Mouse (Mus musculus): ENCODE measurements at regions not wholly inside any gene's neighbourhood (a gene's known extent, or its start where the extent isn't known, plus 50 kb on each side); places are given as distances from the start of the nearest gene placed in this dataset.

DNA sequence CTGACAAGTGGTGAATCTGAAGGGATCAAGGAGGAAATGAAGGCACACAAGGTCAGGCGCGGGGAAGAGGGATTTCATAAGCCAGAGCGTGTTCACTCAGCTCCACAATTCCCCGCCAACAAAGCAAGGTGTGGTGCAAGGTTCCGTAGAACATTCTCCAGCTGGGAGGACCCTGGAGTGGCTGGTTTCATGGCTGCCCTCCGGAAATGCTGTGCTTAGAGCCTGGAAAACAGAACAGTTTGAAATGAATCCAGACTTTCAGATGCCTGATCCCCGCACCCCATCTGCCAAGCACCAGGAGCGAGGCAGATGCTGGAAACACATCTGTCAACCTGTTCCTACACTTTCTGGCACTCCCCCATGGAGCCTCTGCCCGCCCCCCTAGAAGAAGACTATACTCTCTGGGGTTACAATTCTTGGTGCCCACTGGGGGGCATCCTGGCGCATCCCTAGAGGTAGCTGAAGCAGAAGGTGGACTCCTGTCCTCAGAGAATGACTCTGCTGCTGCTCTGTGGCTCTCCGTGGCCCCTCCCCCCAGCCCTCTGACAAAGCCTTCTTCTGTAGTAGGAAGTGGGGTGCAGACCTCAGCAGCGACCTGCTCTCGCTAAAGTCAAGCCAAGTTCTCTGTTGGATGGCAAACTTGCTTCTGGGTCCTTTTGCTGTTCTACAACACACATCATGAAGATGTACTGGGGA lies 54.5 kb upstream of the Mafb start:
- WGBS: 18% methylated on average over 13 of the region's 13 CpGs
- ATAC-seq (ENCODE audit: insufficient number of reproducible peaks, low FRiP score, low TSS enrichment, low read depth) (no peak), DNase-seq (ENCODE audit: low spot score) (no peak)
- Histone ChIP-seq H3K36me3 (ENCODE audit: control insufficient read depth, insufficient read depth, low read length) (no peaks in the 10 kb centered on the region), H3K4me3 (ENCODE audit: low read depth, low read length) (no peak overlapping the region), H3K9ac (ENCODE audit: low read length) (no peak overlapping the region), H3K27ac (replicated peaks; ENCODE audit: low read depth, low read length) (no peak overlapping the region), H3K4me2 (ENCODE audit: low read depth, severe bottlenecking) (0 out of 2 replicates have a peak overlapping the region, but pooled peaks have one; percentile 20), H3K9me3 (ENCODE audit: control insufficient read depth, low read length) (no peaks in the 10 kb centered on the region), H3K27me3 (ENCODE audit: control insufficient read depth, insufficient read depth, low read length) (no peaks in the 10 kb centered on the region), H3K4me1 (ENCODE audit: control insufficient read depth, insufficient read depth, low read length) (peaks cover 4% of the 10 kb centered on the region; the same call in 1 of the 2 replicates)

DNA sequence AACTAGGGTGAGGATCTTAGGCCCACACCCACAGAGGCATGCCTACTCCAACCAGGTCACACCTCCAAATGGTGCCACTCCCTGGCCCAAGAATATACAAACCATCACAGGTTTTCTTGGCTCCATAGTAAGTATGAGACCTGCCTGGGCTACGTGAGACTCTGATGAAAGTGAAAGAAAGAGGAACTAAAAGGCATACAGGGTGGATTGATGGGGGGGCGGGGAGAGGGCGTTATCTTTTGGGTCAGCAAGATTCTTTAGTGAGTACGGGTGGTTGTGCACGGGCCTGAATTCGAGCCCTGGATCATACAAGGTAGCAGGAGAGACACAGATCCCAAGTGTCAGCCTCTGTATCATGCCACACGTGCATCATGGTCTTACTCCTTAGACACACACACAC lies 57.6 kb upstream of the Mafb start:
- Histone ChIP-seq H3K27me3 (ENCODE audit: control insufficient read depth, insufficient read depth, low read length) (no peaks in the 10 kb centered on the region), H3K4me1 (ENCODE audit: control insufficient read depth, insufficient read depth, low read length) (peaks cover 13% of the 10 kb centered on the region), H3K9me3 (ENCODE audit: control insufficient read depth, low read length) (no peaks in the 10 kb centered on the region), H3K27ac (replicated peaks; ENCODE audit: low read depth, low read length) (no peak overlapping the region), H3K4me2 (ENCODE audit: low read depth, severe bottlenecking) (no peak overlapping the region), H3K9ac (ENCODE audit: low read length) (no peak overlapping the region), H3K36me3 (ENCODE audit: control insufficient read depth, insufficient read depth, low read length) (no peaks in the 10 kb centered on the region), H3K4me3 (ENCODE audit: low read depth, low read length) (no peak overlapping the region)
- no peak for DNase-seq (ENCODE audit: low spot score)
- ATAC-seq (ENCODE audit: insufficient number of reproducible peaks, low FRiP score, low TSS enrichment, low read depth): no peak
- 88% methylated on average over 7 of the region's 7 CpGs for WGBS

- Histone ChIP-seq H3K9ac (ENCODE audit: low read length) (no peak overlapping the region), H3K27ac (replicated peaks; ENCODE audit: low read depth, low read length) (no peak overlapping the region), H3K4me3 (ENCODE audit: low read depth, low read length) (no peak overlapping the region), H3K4me2 (ENCODE audit: low read depth, severe bottlenecking) (no peak overlapping the region), H3K9me3 (ENCODE audit: control insufficient read depth, low read length) (no peaks in the 10 kb centered on the region), H3K4me1 (ENCODE audit: control insufficient read depth, insufficient read depth, low read length) (peaks cover 9% of the 10 kb centered on the region), H3K27me3 (ENCODE audit: control insufficient read depth, insufficient read depth, low read length) (no peaks in the 10 kb centered on the region), H3K36me3 (ENCODE audit: control insufficient read depth, insufficient read depth, low read length) (no peaks in the 10 kb centered on the region)
- DNase-seq (ENCODE audit: low spot score) (no peak), ATAC-seq (ENCODE audit: insufficient number of reproducible peaks, low FRiP score, low TSS enrichment, low read depth) (no peak)
- WGBS: 44% methylated on average over 10 of the region's 10 CpGs
Observed at GRCm38 (mm10) chr2:160427431-160427830, 60.6 kb upstream of the Mafb start.

GRCm38 (mm10) chr2:160433252-160433651 lies 66.4 kb upstream of the Mafb start:
- H3K9me3 ChIP-seq (ENCODE audit: control insufficient read depth, low read length): no peaks in the 10 kb centered on the region
- WGBS: 20% methylated on average over 10 of the region's 10 CpGs
- H3K27ac ChIP-seq (replicated peaks; ENCODE audit: low read depth, low read length): no peak overlapping the region
- no peak overlapping the region for H3K4me2 ChIP-seq (ENCODE audit: low read depth, severe bottlenecking)
- ATAC-seq (ENCODE audit: insufficient number of reproducible peaks, low FRiP score, low TSS enrichment, low read depth) (peak; percentile 67; the same call in 1 of the 2 replicates), DNase-seq (ENCODE audit: low spot score) (peak; percentile 55)
- H3K36me3 ChIP-seq (ENCODE audit: control insufficient read depth, insufficient read depth, low read length): no peaks in the 10 kb centered on the region
- no peaks in the 10 kb centered on the region for H3K27me3 ChIP-seq (ENCODE audit: control insufficient read depth, insufficient read depth, low read length)
- H3K9ac ChIP-seq (ENCODE audit: low read length): no peak overlapping the region
- no peaks in the 10 kb centered on the region for H3K4me1 ChIP-seq (ENCODE audit: control insufficient read depth, insufficient read depth, low read length)
- H3K4me3 ChIP-seq (ENCODE audit: low read depth, low read length): no peak overlapping the region

GRCm38 (mm10) chr2:160434701-160435100 lies 67.8 kb upstream of the Mafb start:
- ATAC-seq (ENCODE audit: insufficient number of reproducible peaks, low FRiP score, low TSS enrichment, low read depth): no peak
- Histone ChIP-seq H3K4me2 (ENCODE audit: low read depth, severe bottlenecking) (no peak overlapping the region), H3K27me3 (ENCODE audit: control insufficient read depth, insufficient read depth, low read length) (no peaks in the 10 kb centered on the region), H3K9ac (ENCODE audit: low read length) (no peak overlapping the region), H3K27ac (replicated peaks; ENCODE audit: low read depth, low read length) (no peak overlapping the region), H3K9me3 (ENCODE audit: control insufficient read depth, low read length) (no peaks in the 10 kb centered on the region), H3K4me3 (ENCODE audit: low read depth, low read length) (no peak overlapping the region), H3K4me1 (ENCODE audit: control insufficient read depth, insufficient read depth, low read length) (no peaks in the 10 kb centered on the region), H3K36me3 (ENCODE audit: control insufficient read depth, insufficient read depth, low read length) (no peaks in the 10 kb centered on the region)
- DNase-seq (ENCODE audit: low spot score): no peak
- 89% methylated on average over 5 of the region's 5 CpGs for WGBS

GRCm38 (mm10) chr2:160435622-160436021 lies 68.8 kb upstream of the Mafb start:
- 89% methylated on average over 3 of the region's 3 CpGs for WGBS
- H3K9ac ChIP-seq (ENCODE audit: low read length): no peak overlapping the region
- H3K4me3 ChIP-seq (ENCODE audit: low read depth, low read length): no peak overlapping the region
- no peak overlapping the region for H3K27ac ChIP-seq (replicated peaks; ENCODE audit: low read depth, low read length)
- H3K4me2 ChIP-seq (ENCODE audit: low read depth, severe bottlenecking): no peak overlapping the region
- ATAC-seq (ENCODE audit: insufficient number of reproducible peaks, low FRiP score, low TSS enrichment, low read depth) (no peak), DNase-seq (ENCODE audit: low spot score) (no peak)
- H3K36me3 ChIP-seq (ENCODE audit: control insufficient read depth, insufficient read depth, low read length): no peaks in the 10 kb centered on the region
- H3K27me3 ChIP-seq (ENCODE audit: control insufficient read depth, insufficient read depth, low read length): no peaks in the 10 kb centered on the region
- H3K4me1 ChIP-seq (ENCODE audit: control insufficient read depth, insufficient read depth, low read length): peaks cover 4% of the 10 kb centered on the region; the same call in 1 of the 2 replicates
- no peaks in the 10 kb centered on the region for H3K9me3 ChIP-seq (ENCODE audit: control insufficient read depth, low read length)

DNA sequence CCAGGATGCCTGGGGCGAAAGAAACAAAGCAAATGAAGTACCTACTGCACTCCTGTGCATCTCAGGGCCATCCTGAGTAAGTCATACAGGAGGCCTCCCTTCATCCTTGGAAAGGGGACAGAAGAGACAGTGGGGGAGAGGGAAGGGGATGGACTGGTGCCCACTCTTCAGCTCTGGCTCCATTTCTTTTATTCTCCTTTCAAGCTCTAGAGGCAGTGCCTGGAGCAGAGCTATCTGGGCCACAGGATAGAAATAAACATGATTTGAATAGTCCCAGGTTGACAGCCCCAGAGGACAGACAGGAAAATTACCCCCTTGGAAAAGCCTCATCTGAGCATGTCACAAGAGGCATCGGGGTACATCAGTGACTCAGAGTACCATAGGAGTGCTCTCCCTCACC lies 72.2 kb upstream of the Mafb start:
- Histone ChIP-seq H3K9me3 (ENCODE audit: control insufficient read depth, low read length) (no peaks in the 10 kb centered on the region), H3K4me2 (ENCODE audit: low read depth, severe bottlenecking) (no peak overlapping the region), H3K27me3 (ENCODE audit: control insufficient read depth, insufficient read depth, low read length) (no peaks in the 10 kb centered on the region), H3K4me1 (ENCODE audit: control insufficient read depth, insufficient read depth, low read length) (peaks cover 8% of the 10 kb centered on the region), H3K9ac (ENCODE audit: low read length) (no peak overlapping the region), H3K4me3 (ENCODE audit: low read depth, low read length) (no peak overlapping the region), H3K36me3 (ENCODE audit: control insufficient read depth, insufficient read depth, low read length) (no peaks in the 10 kb centered on the region), H3K27ac (replicated peaks; ENCODE audit: low read depth, low read length) (no peak overlapping the region)
- WGBS: 86% methylated on average over 2 of the region's 2 CpGs
- DNase-seq (ENCODE audit: low spot score) (no peak), ATAC-seq (ENCODE audit: insufficient number of reproducible peaks, low FRiP score, low TSS enrichment, low read depth) (no peak)

DNA sequence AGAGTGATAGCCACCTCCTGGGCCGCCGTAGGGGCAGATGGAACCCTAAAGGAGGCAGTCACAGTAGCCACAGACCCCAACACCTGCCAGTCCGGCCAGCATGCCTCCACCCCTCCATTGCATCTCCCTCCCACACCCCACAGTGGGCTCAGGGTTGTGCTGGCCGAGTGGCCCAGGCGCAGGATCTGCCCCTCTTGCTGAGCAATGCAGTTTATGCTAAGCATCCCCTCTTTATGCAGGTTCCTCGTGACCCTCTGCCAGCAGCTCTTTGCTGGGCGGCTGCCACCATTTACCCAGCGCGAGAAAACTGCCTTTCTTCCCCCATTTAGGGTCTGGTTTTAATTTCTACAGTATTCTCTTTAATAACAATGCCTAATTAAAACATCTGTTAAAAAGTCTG lies 73.4 kb upstream of the Mafb start:
- 60% methylated on average over 9 of the region's 9 CpGs for WGBS
- H3K27me3 ChIP-seq (ENCODE audit: control insufficient read depth, insufficient read depth, low read length): no peaks in the 10 kb centered on the region
- ATAC-seq (ENCODE audit: insufficient number of reproducible peaks, low FRiP score, low TSS enrichment, low read depth) (no peak), DNase-seq (ENCODE audit: low spot score) (no peak)
- H3K27ac ChIP-seq (replicated peaks; ENCODE audit: low read depth, low read length): no peak overlapping the region
- H3K36me3 ChIP-seq (ENCODE audit: control insufficient read depth, insufficient read depth, low read length): no peaks in the 10 kb centered on the region
- H3K9ac ChIP-seq (ENCODE audit: low read length): no peak overlapping the region
- H3K4me3 ChIP-seq (ENCODE audit: low read depth, low read length): no peak overlapping the region
- no peaks in the 10 kb centered on the region for H3K9me3 ChIP-seq (ENCODE audit: control insufficient read depth, low read length)
- H3K4me2 ChIP-seq (ENCODE audit: low read depth, severe bottlenecking): no peak overlapping the region
- peaks cover 8% of the 10 kb centered on the region for H3K4me1 ChIP-seq (ENCODE audit: control insufficient read depth, insufficient read depth, low read length)

GRCm38 (mm10) chr2:160451057-160451456 lies 84.2 kb upstream of the Mafb start:
- Histone ChIP-seq H3K4me1 (ENCODE audit: control insufficient read depth, insufficient read depth, low read length) (peaks cover 16% of the 10 kb centered on the region), H3K27me3 (ENCODE audit: control insufficient read depth, insufficient read depth, low read length) (no peaks in the 10 kb centered on the region)
- no peak for DNase-seq (ENCODE audit: low spot score)

More at GRCm38 (mm10) chr2:160451057-160451456, 84.2 kb upstream of the Mafb start:
- Histone ChIP-seq H3K27ac (replicated peaks; ENCODE audit: low read depth, low read length) (peak overlapping the region; percentile 83), H3K4me3 (ENCODE audit: low read depth, low read length) (peak overlapping the region; percentile 20), H3K9me3 (ENCODE audit: control insufficient read depth, low read length) (no peaks in the 10 kb centered on the region), H3K4me2 (ENCODE audit: low read depth, severe bottlenecking) (peak overlapping the region; percentile 68), H3K9ac (ENCODE audit: low read length) (peak overlapping the region; percentile 5; the same call in 1 of the 2 replicates), H3K36me3 (ENCODE audit: control insufficient read depth, insufficient read depth, low read length) (no peaks in the 10 kb centered on the region)
- WGBS: 4% methylated on average over 8 of the region's 8 CpGs
- peak; percentile 57 for ATAC-seq (ENCODE audit: insufficient number of reproducible peaks, low FRiP score, low TSS enrichment, low read depth)
